Mouse (Mus musculus) liver, embryonic 14.5 days (tissue): ENCODE measurements around the gene Trp53bp2. TPM values are rescaled to one million over a fixed set of nuclear protein-coding genes. Genes with fewer than 3 reads are reported as not detected.

Experiments used
- ATAC-seq: fragments of 200-750 bp; cut with Nextera tagmentation; 2 replicates; pipeline ENCODE4 v1.8.0; 2017; ENCODE audit warnings: moderate number of reproducible peaks, mild to moderate bottlenecking, moderate library complexity; ENCODE audit not compliant: insufficient read depth
- DNase-seq, 3 experiments: peaks; one replicate each; pipeline ENCODE4 v3.0.0-alpha.2; 2012 to 2013; ENCODE audit warnings: low read depth in 3 of 3, low spot score in 3 of 3
- H3K27ac ChIP-seq: fragments of 300-500 bp; sonication (generic); 2 replicates; pipeline ENCODE4 v1.5.1; 2014; ENCODE audit warnings: moderate library complexity, mild to moderate bottlenecking, control low read depth, inconsistent platforms
- H3K27me3 ChIP-seq: fragments of 300-500 bp; sonication (generic); 2 replicates; pipeline ENCODE4 v1.6.1; 2014; ENCODE audit warnings: mild to moderate bottlenecking, low read length, moderate library complexity; ENCODE audit not compliant: control insufficient read depth, insufficient read depth
- H3K36me3 ChIP-seq: fragments of 300-500 bp; sonication (generic); replicated peaks from 2 replicates; pipeline ENCODE4 v1.6.1; 2014; ENCODE audit warnings: low read depth; ENCODE audit not compliant: control insufficient read depth, insufficient read depth
- H3K4me1 ChIP-seq, 2 experiments: fragments of 200-500 bp in 1 of 2; fragments of 300-500 bp in 1 of 2; sonication (generic) in 1 of 2; replicated peaks; 2 replicates each; pipeline ENCODE4 v1.6.1; 2012 to 2014; ENCODE audit warnings: antibody characterized with exemption in 1 of 2, inconsistent platforms in 1 of 2, low read length in 1 of 2; ENCODE audit not compliant: control insufficient read depth in 2 of 2, insufficient read depth in 2 of 2
- H3K4me2 ChIP-seq: fragments of 300-500 bp; sonication (generic); 2 replicates; pipeline ENCODE4 v1.6.1; 2014; ENCODE audit warnings: low read depth, mild to moderate bottlenecking, control low read depth, moderate library complexity
- H3K4me3 ChIP-seq, 2 experiments: fragments of 200-500 bp in 1 of 2; fragments of 300-500 bp in 1 of 2; sonication (generic) in 1 of 2; 2 replicates each; pipeline ENCODE4 v1.5.1; 2012 to 2014; ENCODE audit warnings: low read depth in 2 of 2, low read length in 2 of 2, mild to moderate bottlenecking in 2 of 2, control low read depth in 1 of 2, inconsistent platforms in 1 of 2, moderate library complexity in 1 of 2; ENCODE audit not compliant: insufficient read depth in 1 of 2
- H3K9ac ChIP-seq: fragments of 300-500 bp; sonication (generic); replicated peaks from 2 replicates; pipeline ENCODE4 v1.6.1; 2014; ENCODE audit warnings: mild to moderate bottlenecking, control low read depth, moderate library complexity
- H3K9me3 ChIP-seq: fragments of 300-500 bp; sonication (generic); 2 replicates; pipeline ENCODE4 v1.6.1; 2016; ENCODE audit warnings: low read length, mixed read lengths; ENCODE audit not compliant: control insufficient read depth
- CTCF ChIP-seq: IDR thresholded peaks from 2 replicates; pipeline ENCODE4 v1.5.1; 2016; ENCODE audit warnings: antibody characterized with exemption, low read depth, control low read depth
- EP300 ChIP-seq: IDR thresholded peaks from 2 replicates; pipeline ENCODE4 v1.6.1; 2016; ENCODE audit warnings: antibody characterized with exemption, low read depth
- WGBS: fragments of 180-500 bp; shearing (Covaris S2); extraction: QIAGEN DNeasy Blood & Tissue Kit; methylation state at CpG from one replicate; pipeline ENCODE4 v1.1.7; 2014; ENCODE audit not compliant: insufficient replicate concordance; 5-methylcytosine and 5-hydroxymethylcytosine counted together
- polyA plus RNA-seq, 2 experiments: library from polyadenylated mRNA; depleted of rRNA in 1 of 2; stranded (reverse) in 1 of 2; unstranded in 1 of 2; fragments of >200 nt; fragmentation: Nextera tagmentation in 1 of 2; extraction: Ambion mirVana in 1 of 2; gene quantifications; 2 replicates each; pipeline versions ENCODE4 v1.2.1 to v1.2.3; 2012 to 2014

Trp53bp2 gene
- polyA plus RNA-seq, 2 experiments: 2.5 to 2.7 TPM

GRCm38 (mm10) chr1:182497736-182498135 is 88.8 kb downstream of the Trp53bp2 start:
- TF ChIP-seq CTCF: no peak
- no peak for TF ChIP-seq EP300
- no peak for DNase-seq
- Histone ChIP-seq H3K4me2 (no peak overlapping the region), H3K27ac (no peak overlapping the region), H3K9me3 (no peaks in the 10 kb centered on the region), H3K27me3 (no peaks in the 10 kb centered on the region), H3K36me3 (no peaks in the 10 kb centered on the region), H3K4me1 (peaks cover 0 to 20% of the 10 kb centered on the region in 2 experiments; a peak in 3 of 4 replicates), H3K4me3 (no peak overlapping the region), H3K9ac (no peak overlapping the region)
- ATAC-seq: no peak
- 35% methylated on average over 4 of the region's 4 CpGs for WGBS

- WGBS: 57% methylated on average over 9 of the region's 9 CpGs
- Histone ChIP-seq H3K4me1 (peaks cover 0 to 31% of the 10 kb centered on the region in 2 experiments; a peak in 3 of 4 replicates), H3K36me3 (no peaks in the 10 kb centered on the region), H3K9ac (no peak overlapping the region), H3K27ac (no peak overlapping the region), H3K4me2 (no peak overlapping the region), H3K27me3 (no peaks in the 10 kb centered on the region), H3K4me3 (no peak overlapping the region), H3K9me3 (no peaks in the 10 kb centered on the region)
- TF ChIP-seq CTCF (no peak), EP300 (no peak)
- DNase-seq: no peak
- peak; percentile 24; the same call in 1 of the 2 replicates for ATAC-seq
These were observed 90.6 kb downstream of the Trp53bp2 start for GRCm38 (mm10) chr1:182499443-182500089.

GRCm38 (mm10) chr1:182500224-182500623 is 91.3 kb downstream of the Trp53bp2 start:
- Histone ChIP-seq H3K9ac (no peak overlapping the region), H3K4me3 (no peak overlapping the region), H3K9me3 (no peaks in the 10 kb centered on the region), H3K4me1 (peaks cover 0 to 31% of the 10 kb centered on the region in 2 experiments; a peak in 3 of 4 replicates), H3K4me2 (no peak overlapping the region), H3K36me3 (no peaks in the 10 kb centered on the region), H3K27me3 (no peaks in the 10 kb centered on the region), H3K27ac (no peak overlapping the region)
- ATAC-seq: no peak
- DNase-seq: no peak
- WGBS: 55% methylated on average over 4 of the region's 4 CpGs
- TF ChIP-seq EP300 (no peak), CTCF (no peak)

- no peaks in the 10 kb centered on the region for H3K9me3 ChIP-seq
- no peak overlapping the region for H3K4me3 ChIP-seq
- H3K27me3 ChIP-seq: no peaks in the 10 kb centered on the region
- TF ChIP-seq EP300 (no peak), CTCF (no peak)
- peaks cover 0 to 30% of the 10 kb centered on the region in 2 experiments; a peak in 3 of 4 replicates for H3K4me1 ChIP-seq
- no peak overlapping the region for H3K9ac ChIP-seq
- no peak for DNase-seq
- H3K36me3 ChIP-seq: no peaks in the 10 kb centered on the region
- H3K4me2 ChIP-seq: no peak overlapping the region
- H3K27ac ChIP-seq: no peak overlapping the region
- 53% methylated on average over 4 of the region's 4 CpGs for WGBS
- ATAC-seq: no peak
These were observed 91.9 kb downstream of the Trp53bp2 start for GRCm38 (mm10) chr1:182500843-182501242.

- H3K9ac ChIP-seq: no peak overlapping the region
- no peaks in the 10 kb centered on the region for H3K9me3 ChIP-seq
- no peaks in the 10 kb centered on the region for H3K36me3 ChIP-seq
- no peaks in the 10 kb centered on the region for H3K27me3 ChIP-seq
- H3K4me3 ChIP-seq: no peak overlapping the region
- WGBS: 70% methylated on average over 7 of the region's 7 CpGs
- peaks cover 0 to 35% of the 10 kb centered on the region in 2 experiments; a peak in 3 of 4 replicates for H3K4me1 ChIP-seq
- ATAC-seq: no peak
- no peak for DNase-seq
- TF ChIP-seq EP300: no peak
- TF ChIP-seq CTCF: no peak
- H3K27ac ChIP-seq: no peak overlapping the region
- H3K4me2 ChIP-seq: no peak overlapping the region
These were observed 92.9 kb downstream of the Trp53bp2 start for GRCm38 (mm10) chr1:182501815-182502405.
